Mouse (Mus musculus) G1E (cell line): ENCODE results near the gene Serpina9.

Experiments
- CTCF ChIP-seq: IDR thresholded peaks from 2 replicates; pipeline ENCODE4 v1.5.1; 2012; ENCODE audit warnings: low read depth, low read length, inconsistent platforms, mixed read lengths
- GATA1 ChIP-seq: IDR thresholded peaks from 2 replicates; pipeline ENCODE4 v1.6.1; 2012; ENCODE audit warnings: borderline replicate concordance, low read length, inconsistent platforms, mixed read lengths
- POLR2AphosphoS5 ChIP-seq: IDR thresholded peaks from 2 replicates; pipeline ENCODE4 v1.6.1; 2012; ENCODE audit warnings: low read depth, low read length, inconsistent platforms; ENCODE audit not compliant: insufficient replicate concordance
- TAL1 ChIP-seq: conservative IDR thresholded peaks from 2 replicates; pipeline ENCODE4 v1.6.1; 2012; ENCODE audit warnings: low read depth, low read length, inconsistent platforms, mixed read lengths

- TF ChIP-seq CTCF (no peak), GATA1 (no peak), POLR2AphosphoS5 (no peak), TAL1 (no peak)
These were observed 51.2 kb downstream of the Serpina9 start for GRCm38 (mm10) chr12:103962337-103962736.
